Mouse (Mus musculus) thymus, postnatal 25 days (tissue): ENCODE measurements around the gene Farp2.
"Not testable (repeated sequence)": the region's sequence is repeated elsewhere in the genome, so short reads cannot be mapped to it uniquely, and the experiment has no call there.

Experiments used
- DNase-seq: peaks from one replicate; pipeline ENCODE4 v3.0.0; 2022

Gene Farp2

DNA sequence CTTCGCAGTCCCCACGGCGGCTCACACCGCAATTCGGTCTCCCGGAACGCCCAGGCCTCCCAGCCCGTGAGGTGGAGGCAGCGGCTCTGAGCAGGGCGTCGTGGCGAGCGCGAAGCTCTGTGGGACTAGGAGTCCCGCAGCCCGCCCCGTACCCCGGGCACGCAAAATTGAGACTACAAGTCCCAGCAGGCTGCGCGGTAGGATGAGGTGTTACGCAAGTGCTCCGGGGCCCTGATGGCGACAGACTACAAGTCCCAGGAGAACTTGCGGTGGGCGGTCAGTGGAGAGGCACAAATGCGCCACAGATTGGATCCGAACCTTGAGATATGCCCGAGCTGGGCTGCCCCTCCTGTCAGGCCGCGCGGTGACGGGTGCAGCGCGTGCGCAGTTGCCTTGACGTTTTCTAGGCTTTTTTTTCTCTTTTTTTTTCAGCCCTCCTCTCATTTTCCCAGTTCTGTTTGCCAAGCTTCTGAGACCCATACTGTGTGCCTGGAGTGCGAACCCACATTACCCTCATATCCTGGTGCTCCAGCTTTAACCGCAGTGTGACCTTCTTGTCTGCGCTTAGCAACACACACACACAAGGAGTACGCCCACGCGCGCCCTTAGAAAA lies 123.8 kb downstream of the Farp2 start:
- DNase-seq: peak; percentile 97

DNA sequence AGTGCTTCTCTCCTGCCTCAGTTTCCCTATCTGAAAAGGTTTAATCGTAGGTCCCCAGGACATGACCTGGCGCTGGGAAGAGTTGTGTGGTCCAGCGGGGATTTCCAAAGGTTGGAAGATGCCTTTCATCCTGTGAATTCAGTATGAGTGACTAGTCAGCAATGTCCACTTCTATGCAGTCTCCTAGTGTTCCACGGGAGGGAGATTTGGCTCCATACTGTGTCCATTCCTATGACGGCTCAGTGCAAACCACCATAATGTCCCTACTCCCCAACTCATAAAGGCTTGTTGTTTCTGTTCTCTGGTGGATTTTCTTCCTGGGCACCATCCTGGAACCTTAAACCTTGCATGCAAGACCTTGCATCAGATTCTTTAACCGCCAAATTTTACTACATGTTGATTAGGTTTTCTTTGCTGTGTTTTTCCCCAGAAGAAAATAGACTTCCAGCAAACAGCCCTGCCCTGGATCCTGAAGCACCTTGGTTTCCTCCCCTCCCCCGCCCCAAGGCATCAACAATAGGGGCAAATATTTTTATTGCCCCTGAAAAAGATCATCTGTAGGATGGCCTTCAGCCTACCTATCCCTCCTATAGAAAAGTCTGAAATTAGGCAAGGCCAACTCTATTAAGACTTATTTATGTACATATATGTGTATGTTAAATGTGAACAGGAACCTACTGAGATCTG lies 124.5 kb downstream of the Farp2 start:
- no peak for DNase-seq

DNA sequence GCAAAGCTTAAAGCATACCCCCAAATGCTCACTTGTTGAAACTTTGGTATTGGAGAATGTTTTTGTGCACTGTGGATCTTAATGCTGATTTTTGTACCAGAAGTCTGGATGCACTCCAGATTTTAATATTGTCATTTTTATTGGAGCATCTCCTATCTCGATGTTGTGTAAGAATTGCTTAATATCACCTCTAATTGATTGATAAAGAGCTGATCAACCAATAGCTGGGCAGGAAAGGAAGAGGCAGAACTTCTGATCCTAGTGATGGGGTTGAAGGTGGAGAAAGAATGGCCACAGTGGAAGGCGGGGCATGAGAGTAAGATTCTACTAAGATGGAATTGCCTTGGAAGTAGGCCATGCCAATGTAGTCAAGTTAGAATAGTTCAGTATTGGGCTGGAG lies 130.1 kb downstream of the Farp2 start:
- no peak for DNase-seq

DNA sequence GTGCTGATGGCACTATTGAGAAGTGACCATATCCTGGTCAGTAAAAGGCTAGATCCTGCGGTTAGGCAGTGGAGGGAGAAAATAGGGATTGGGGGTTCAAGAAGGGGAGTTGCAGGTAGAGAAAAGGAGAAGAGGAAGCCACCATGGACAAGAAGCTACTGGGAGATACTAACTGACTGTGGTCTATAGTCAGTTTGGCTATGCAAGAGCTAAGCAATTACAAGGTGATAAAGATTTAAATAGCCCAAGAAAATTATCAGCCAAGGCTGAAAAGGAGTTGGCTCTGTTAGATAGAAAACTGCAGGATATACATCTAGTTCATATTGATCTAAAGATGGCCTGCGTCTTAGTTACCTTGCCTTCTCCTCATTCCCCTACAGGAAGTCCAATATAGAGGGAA lies 130.8 kb downstream of the Farp2 start:
- DNase-seq: no peak

DNA sequence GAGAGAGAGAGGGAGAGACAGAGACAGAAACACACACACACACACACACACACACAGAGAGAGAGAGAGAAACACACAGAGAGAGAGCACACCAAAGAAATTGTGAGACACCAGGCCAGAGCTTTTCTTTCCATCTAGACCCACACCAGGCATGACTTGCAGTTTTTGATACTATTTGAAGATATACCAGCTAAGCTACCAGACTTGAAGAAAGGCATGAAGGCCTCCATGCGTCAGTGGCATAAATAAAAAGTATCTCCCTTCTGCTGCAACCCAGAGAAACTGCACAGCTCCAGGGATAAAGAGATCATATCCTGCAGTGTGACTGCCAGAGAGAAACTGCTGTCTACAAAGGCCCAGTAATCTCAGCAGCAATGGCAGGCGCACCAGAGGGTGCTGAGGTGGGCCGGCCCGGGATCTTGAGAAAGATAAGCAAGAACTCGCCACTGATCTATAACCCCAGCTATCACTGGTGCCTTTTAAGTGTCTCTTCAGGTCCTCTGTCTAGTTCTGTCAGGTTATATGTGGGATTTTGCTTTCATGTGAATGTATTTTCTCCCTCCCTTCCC lies 137.8 kb downstream of the Farp2 start:
- DNase-seq: no peak

DNA sequence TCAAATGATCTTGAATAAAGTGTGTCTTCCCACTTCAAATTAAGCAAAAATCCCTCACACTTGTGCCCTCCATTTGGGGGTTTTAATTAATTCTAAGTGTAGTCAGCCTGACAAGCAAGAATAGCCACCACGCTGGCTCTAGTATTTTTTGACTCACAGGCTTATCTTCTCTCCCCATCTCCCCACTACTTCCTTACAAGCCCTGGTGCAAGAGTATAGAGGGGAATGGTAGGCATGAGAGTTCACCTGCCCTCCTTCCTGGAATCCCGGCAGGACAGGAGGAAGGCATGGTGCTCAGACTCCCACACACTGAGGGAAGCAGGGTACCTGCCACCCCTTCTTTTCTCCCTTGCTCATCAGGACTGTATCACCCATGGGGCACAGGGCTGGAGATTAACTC lies 142.4 kb downstream of the Farp2 start:
- DNase-seq: no peak

DNA sequence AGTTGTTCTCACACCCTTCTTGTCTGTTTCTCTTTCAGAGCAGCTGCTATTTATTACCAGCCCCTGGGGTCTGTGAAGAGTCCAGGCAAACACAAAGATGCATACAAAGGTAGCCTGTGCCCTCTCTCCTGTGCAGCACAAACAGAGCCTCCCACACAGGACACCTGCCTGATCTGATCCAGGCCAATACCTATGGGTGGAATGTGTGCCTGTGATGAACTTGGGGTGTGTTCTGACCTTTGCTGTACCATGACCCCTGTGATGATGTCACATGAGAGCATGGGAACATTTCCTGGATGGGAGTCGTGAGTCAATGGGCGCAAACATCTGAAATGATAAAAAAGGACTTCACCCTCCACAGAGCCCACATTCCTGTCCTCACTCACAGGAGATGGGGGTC lies 142.9 kb downstream of the Farp2 start:
- no peak for DNase-seq

DNA sequence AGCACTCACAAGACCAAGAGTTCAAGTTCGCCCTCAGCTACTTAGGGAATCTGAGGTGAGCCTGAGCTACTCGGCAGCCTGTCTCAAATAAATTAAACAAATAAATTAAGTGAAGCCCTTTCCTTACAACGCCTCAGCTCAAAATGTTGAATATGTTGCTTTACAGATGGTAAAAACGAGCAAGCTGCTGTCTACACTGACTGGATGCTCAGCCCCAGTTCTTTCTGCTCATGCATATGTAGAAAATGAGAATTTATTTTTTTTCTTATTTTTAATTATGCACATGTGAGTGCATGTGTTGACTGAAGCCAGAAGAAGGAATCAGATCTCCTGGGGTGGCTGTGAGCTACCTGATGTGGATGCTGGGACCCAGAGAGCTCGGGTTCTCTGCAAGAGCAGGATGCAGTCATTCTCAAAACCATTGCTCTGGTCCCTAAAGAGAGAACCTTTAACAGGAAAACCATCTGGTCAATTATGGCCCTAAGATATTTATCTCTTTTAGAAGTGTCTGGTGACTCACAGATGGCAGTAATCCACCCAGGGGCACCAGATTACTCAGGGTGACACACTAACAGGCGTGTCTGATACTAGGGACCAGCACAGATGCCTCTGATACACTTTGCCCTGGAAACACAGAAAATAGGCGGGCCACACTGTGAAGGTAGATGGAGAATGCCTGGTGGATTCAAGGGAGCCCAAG lies 144.6 kb downstream of the Farp2 start:
- DNase-seq: no peak

DNA sequence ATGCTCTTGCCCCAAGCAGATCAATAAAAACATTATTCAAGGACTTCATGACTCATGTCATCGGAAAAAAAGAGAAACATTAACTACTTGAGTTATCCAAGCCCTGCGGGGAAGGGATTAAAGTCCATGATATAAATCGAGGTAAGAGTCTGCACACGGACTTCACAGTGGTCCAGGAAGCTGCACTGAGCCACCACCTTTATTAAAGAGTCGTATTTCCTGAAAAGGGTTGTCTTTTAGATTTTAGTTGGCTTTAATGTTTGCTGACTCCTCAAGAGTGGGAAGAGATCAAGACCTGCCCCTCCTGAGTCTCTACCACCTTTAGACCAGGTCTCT lies 145.1 kb downstream of the Farp2 start:
- DNase-seq: no peak

DNA sequence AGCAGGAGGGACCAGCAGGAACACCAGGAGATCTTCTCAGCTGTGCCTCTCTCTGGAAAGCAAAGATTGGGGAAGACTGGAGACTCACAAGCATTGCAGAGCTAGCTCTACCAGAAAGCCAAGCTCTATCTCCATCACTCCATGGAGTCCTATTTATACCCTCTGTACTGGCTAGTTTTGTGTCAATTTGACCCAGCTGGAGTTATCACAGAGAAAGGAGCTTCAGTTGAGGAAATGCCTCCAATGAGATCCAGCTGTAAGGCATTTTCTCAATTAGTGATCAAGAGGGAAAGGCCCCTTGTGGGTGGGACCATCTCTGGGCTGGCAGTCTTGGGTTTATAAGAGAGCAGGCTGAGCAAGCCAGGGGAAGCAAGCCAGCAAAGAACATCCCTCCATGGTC lies 146.7 kb downstream of the Farp2 start, which contains the start of gene Stk25:
TSS of gene Stk25 (minus strand) at position 101 of the 400 bp plus-strand sequence.
- DNase-seq: not testable (repeated sequence)

DNA sequence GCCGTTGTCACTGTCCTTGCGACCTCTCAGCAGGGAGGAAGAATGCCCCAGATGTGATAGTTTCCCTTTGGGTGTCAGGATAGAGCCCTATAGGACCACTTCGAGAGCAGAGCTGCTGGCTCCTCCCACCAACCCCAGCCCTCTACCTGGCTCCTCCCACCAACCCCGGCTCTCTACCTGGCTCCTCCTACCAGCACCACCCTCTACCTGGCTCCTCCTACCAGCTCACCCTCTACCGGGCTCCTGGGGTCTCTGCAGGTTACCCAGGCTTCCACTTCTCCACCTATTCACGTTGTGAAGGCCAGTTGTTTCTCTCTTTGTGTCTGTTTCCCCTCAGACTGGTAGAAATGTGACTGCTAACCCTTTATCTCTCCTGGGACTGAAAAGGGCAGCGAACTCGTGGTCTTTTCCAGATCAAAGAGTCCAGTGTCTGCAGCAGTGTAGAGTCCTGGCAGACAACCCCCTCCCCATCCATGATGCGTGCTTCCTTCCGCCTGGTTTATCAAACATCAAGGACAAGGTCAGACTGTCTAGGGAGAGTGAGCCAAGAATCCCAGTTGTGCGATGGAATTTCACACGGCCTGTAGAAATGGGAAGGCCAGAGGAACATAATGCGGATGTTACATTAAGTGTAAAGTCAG lies 156.0 kb downstream of the Farp2 start:
- DNase-seq: peak; percentile 41

DNA sequence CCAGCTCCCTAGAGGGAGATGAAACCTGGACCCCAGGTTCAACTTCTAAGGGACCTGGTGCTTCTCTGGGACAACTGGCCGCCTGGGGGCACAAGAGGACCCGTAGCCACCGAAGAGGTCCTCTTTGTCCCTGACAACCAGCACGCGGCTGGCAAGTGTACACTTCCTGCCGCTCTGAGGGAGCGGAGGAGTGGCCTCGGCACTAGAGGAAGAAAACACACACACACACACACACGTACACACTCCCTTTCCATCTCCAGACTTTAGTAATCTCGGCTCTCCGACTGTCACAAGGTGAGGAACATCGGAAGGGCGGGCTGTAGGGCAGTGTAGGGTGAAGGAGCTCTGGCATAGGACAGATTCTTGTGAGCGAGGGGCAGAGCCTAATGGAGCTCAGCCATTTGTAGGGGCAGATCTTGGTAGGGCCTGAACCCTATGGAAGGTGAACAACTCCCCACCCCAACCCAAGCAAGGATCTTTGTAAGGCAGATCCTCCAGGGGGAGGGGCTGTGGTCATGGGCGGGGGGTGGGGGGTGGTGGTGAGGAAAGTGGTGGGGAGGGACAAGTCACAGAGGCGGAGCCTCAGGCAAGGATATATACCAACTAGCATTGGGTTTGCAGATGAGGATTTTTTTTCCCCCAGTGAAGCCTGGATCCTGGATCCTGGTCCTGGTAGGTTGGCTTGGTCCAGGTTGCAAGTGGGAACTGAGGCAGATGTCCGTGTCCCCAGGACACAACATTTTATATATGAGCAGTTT lies 157.1 kb downstream of the Farp2 start:
- DNase-seq: peak; percentile 71

DNA sequence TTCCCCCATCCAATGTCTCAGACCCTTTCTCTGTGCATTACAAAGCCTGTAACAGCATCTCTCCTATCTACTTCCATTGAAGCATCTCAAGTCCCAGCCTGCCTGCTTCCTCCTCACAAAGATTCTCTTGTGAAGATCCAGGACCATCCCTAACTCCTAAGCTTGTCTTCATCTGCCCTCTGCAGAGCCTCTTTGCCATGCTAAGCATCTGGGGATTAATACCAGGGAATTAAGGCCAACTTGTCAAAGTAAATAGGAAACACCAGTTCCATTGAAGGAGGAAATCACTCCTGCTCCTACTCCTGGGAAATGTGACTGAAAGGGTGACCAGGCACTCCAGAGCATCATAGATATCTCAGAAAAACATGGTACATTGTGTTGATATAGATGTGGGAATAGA lies 158.1 kb downstream of the Farp2 start:
- DNase-seq: no peak
